Mouse (Mus musculus): ENCODE results near the gene Lyrm4. TPM values are rescaled to one million over a fixed set of nuclear protein-coding genes. Genes with fewer than 3 reads are reported as not detected.

Lyrm4 gene
- total and polyA plus RNA-seq, 3 experiments = 22.6 to 25.4 TPM; not detected in 1

DNA sequence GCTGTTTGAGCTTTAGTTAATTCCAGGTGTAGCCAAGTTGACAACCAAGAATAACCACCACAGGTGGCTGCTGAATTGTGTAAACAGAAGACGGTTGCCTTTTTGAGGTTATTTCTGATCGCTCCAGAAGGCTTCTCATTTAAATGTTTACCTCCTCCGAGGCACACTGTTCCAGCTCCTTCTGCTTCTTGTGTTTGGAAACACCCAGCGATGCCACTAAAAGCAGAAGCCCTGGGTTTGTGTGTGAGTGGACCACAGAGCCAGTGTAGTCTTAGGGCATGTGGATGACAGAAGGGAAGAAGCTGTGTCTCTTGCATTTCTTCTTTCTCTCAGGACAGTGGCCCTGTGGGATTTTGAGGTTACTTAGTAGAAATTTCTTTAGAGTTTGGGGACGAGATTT, 32.9 kb upstream of the Lyrm4 start:
- Histone ChIP-seq H3K4me1 (ENCODE audit: control insufficient read depth in 1 of 2, insufficient read depth in 2 of 2, low read length in 2 of 2) (no peaks in the 10 kb centered on the region), H3K79me2 (ENCODE audit: control insufficient read depth, insufficient read depth, low read length, poor library complexity) (no peaks in the 10 kb centered on the region), H3K27me3 (ENCODE audit: control insufficient read depth in 1 of 2, insufficient read depth in 2 of 2, low read length in 2 of 2) (no peaks in the 10 kb centered on the region), H3K9me3 (replicated peaks; ENCODE audit: insufficient read depth, low read length) (no peaks in the 10 kb centered on the region), H3K27ac (ENCODE audit: control insufficient read depth, low read depth, low read length) (no peak overlapping the region), H3K9ac (ENCODE audit: control insufficient read depth, low read depth, low read length, poor library complexity, severe bottlenecking) (no peak overlapping the region), H3K4me3 (ENCODE audit: control insufficient read depth in 1 of 2, insufficient read depth in 1 of 2, low read depth in 2 of 2, low read length in 2 of 2) (no peak overlapping the region), H3K36me3 (ENCODE audit: control insufficient read depth in 1 of 2, insufficient read depth in 2 of 2, low read length in 2 of 2) (no peaks in the 10 kb centered on the region)
- DNase-seq (ENCODE audit: low read depth, low spot score) = no peak
- TF ChIP-seq GABPA (IDR thresholded peaks at IDR 0.05; ENCODE audit: low read depth, low read length) (no peak), UBTF (IDR thresholded peaks at IDR 0.05; ENCODE audit: borderline replicate concordance, insufficient read depth, low read depth, low read length) (no peak), POLR2AphosphoS5 (IDR thresholded peaks at IDR 0.05; ENCODE audit: borderline replicate concordance, low read depth, low read length) (no peak), CTCF (IDR thresholded peaks at IDR 0.05 in 2 of 3, conservative IDR thresholded peaks at IDR 0.05 in 1 of 3; ENCODE audit: control insufficient read depth in 1 of 3, insufficient read depth in 1 of 3, low read depth in 2 of 3, low read length in 3 of 3, poor library complexity in 1 of 3, severe bottlenecking in 1 of 3) (no peak), NELFE (IDR thresholded peaks at IDR 0.05; ENCODE audit: low read depth, low read length) (no peak), MYC (IDR thresholded peaks at IDR 0.05; ENCODE audit: low read depth, low read length) (no peak), SMC3 (IDR thresholded peaks at IDR 0.05; ENCODE audit: low read depth, low read length) (no peak), GATA1 (IDR thresholded peaks at IDR 0.05; ENCODE audit: low read depth, low read length) (no peak), ETS1 (IDR thresholded peaks at IDR 0.05; ENCODE audit: low read depth, low read length) (no peak), EP300 (IDR thresholded peaks at IDR 0.05; ENCODE audit: low read depth in 1 of 2, low read length in 2 of 2) (no peak), E2F4 (IDR thresholded peaks at IDR 0.05; ENCODE audit: borderline replicate concordance, low read depth, low read length) (no peak), MAZ (IDR thresholded peaks at IDR 0.05; ENCODE audit: low read depth, low read length) (no peak), ELF1 (IDR thresholded peaks at IDR 0.05; ENCODE audit: low read depth, low read length) (no peak), JUND (IDR thresholded peaks at IDR 0.05; ENCODE audit: low read depth, low read length) (no peak), CHD1 (IDR thresholded peaks at IDR 0.05; ENCODE audit: low read depth, low read length) (no peak), SIN3A (IDR thresholded peaks at IDR 0.05; ENCODE audit: low read length) (no peak), USF1 (IDR thresholded peaks at IDR 0.05; ENCODE audit: low read depth, low read length) (no peak), KAT2A (conservative IDR thresholded peaks at IDR 0.05; ENCODE audit: low read depth, low read length) (no peak), MAFK (IDR thresholded peaks at IDR 0.05; ENCODE audit: borderline replicate concordance, low read depth, low read length) (no peak)

DNA sequence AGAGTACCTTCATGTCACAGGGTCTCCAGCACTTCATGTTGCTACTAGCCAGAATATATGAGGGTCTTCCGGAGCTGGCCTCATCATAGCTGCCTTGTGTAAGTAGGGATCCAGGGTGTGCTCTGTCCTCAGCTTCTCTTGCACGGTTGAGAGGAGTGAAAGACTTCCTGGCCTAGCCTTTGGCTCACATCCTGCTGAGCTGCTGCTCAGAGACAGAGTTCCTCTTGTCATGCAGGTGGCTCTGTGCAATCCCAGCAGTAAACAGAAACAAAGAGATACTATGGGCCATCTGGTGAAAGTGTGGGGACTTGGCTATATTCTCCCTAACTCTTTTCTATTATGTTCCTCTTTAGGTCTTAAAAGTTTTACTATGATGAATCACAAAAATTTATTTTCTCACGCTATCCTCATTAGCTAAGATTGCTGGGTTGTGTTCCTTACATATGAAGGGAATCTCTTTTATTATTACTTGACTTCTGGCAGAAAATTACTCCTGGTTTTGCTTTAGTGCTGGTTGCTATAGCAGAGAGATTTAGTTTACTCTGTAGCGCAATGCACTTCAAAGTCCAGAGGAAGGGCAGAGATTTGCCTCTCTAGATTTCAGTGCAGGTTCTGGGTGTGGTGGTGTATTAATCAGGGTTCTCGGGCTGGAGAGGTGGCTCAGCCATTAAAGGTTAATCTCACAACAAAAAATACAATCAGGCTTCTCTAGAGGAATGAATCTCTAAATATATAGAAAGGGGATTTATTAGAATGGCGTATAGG, 32.0 kb upstream of the Lyrm4 start:
- no peak for DNase-seq (ENCODE audit: low read depth, low spot score)
- Histone ChIP-seq H3K36me3 (ENCODE audit: control insufficient read depth in 1 of 2, insufficient read depth in 2 of 2, low read length in 2 of 2) (no peaks in the 10 kb centered on the region), H3K79me2 (ENCODE audit: control insufficient read depth, insufficient read depth, low read length, poor library complexity) (no peaks in the 10 kb centered on the region), H3K27ac (ENCODE audit: control insufficient read depth, low read depth, low read length) (no peak overlapping the region), H3K4me3 (ENCODE audit: control insufficient read depth in 1 of 2, insufficient read depth in 1 of 2, low read depth in 2 of 2, low read length in 2 of 2) (no peak overlapping the region), H3K4me1 (ENCODE audit: control insufficient read depth in 1 of 2, insufficient read depth in 2 of 2, low read length in 2 of 2) (no peaks in the 10 kb centered on the region), H3K9me3 (replicated peaks; ENCODE audit: insufficient read depth, low read length) (no peaks in the 10 kb centered on the region), H3K9ac (ENCODE audit: control insufficient read depth, low read depth, low read length, poor library complexity, severe bottlenecking) (no peak overlapping the region), H3K27me3 (ENCODE audit: control insufficient read depth in 1 of 2, insufficient read depth in 2 of 2, low read length in 2 of 2) (no peaks in the 10 kb centered on the region)
- no peak for TF ChIP-seq RAD21 (IDR thresholded peaks at IDR 0.05; ENCODE audit: low read depth, low read length)
- no peak for TF ChIP-seq MAZ (IDR thresholded peaks at IDR 0.05; ENCODE audit: low read depth, low read length)
- TF ChIP-seq USF2 (IDR thresholded peaks at IDR 0.05; ENCODE audit: borderline replicate concordance in 1 of 2, insufficient read depth in 1 of 2, low read depth in 1 of 2, low read length in 2 of 2) = no peak
- TF ChIP-seq TAL1 (IDR thresholded peaks at IDR 0.05; ENCODE audit: low read length) = no peak
